Mouse (Mus musculus): ENCODE measurements around the gene Acox3.

GRCm38 (mm10) chr5:35606800-35607199 lies 24.0 kb downstream of the Acox3 start:
- TF ChIP-seq CTCF (IDR thresholded peaks at IDR 0.05; ENCODE audit: low read depth): no peak
- no peak for TF ChIP-seq EP300 (optimal IDR thresholded peaks at IDR 0.05)
